Mouse (Mus musculus) retina, postnatal 1 day (tissue): ENCODE measurements at regions not wholly inside any gene's neighbourhood (a gene's known extent, or its start where the extent isn't known, plus 50 kb on each side); places are given as distances from the start of the nearest gene placed in this dataset.

Experiments used
- DNase-seq: peaks from one replicate; pipeline ENCODE4 v3.0.0-alpha.2; 2012

- DNase-seq, result no peak
These were observed 61.2 kb upstream of the Hs3st4 start for GRCm38 (mm10) chr7:123921461-123921860.

GRCm38 (mm10) chr7:123932486-123932885, 50.2 kb upstream of the Hs3st4 start:
- peak; percentile 95 for DNase-seq
